Mouse (Mus musculus): ENCODE data around the gene Cyth1. TPM values are rescaled to one million over a fixed set of nuclear protein-coding genes. Genes with fewer than 3 reads are reported as not detected.

Gene Cyth1
- polyA plus RNA-seq, 1 experiment from 2014 or later = 4.7 TPM

GRCm38 (mm10) chr11:118233924-118234323 is 14.5 kb downstream of the Cyth1 start:
- Histone ChIP-seq H3K27ac (no peak overlapping the region), H3K4me2 (no peak overlapping the region), H3K4me1 (peaks cover 42% of the 10 kb centered on the region), H3K9ac (no peak overlapping the region), H3K9me3 (replicated peaks) (no peaks in the 10 kb centered on the region), H3K36me3 (no peaks in the 10 kb centered on the region), H3K27me3 (replicated peaks) (no peaks in the 10 kb centered on the region), H3K4me3 (no peak overlapping the region)
- WGBS (ENCODE audit: insufficient replicate concordance) = 55% methylated on average over 3 of the region's 3 CpGs
- no peak for ATAC-seq

- H3K27me3 ChIP-seq (replicated peaks) = no peaks in the 10 kb centered on the region
- H3K36me3 ChIP-seq = no peaks in the 10 kb centered on the region
- no peak overlapping the region for H3K4me3 ChIP-seq
- no peak overlapping the region for H3K27ac ChIP-seq
- WGBS (ENCODE audit: insufficient replicate concordance) = 29% methylated on average over 7 of the region's 7 CpGs
- 0 out of 2 replicates have a peak overlapping the region, but pooled peaks have one; percentile 2 for H3K4me2 ChIP-seq
- no peak overlapping the region for H3K9ac ChIP-seq
- ATAC-seq = no peak
- H3K4me1 ChIP-seq = peaks cover 46% of the 10 kb centered on the region
- no peaks in the 10 kb centered on the region for H3K9me3 ChIP-seq (replicated peaks)
These were observed 16.0 kb downstream of the Cyth1 start for GRCm38 (mm10) chr11:118232314-118232831.

- H3K9ac ChIP-seq = no peak overlapping the region
- 62% methylated on average over 5 of the region's 5 CpGs for WGBS (ENCODE audit: insufficient replicate concordance)
- ATAC-seq = no peak
- no peaks in the 10 kb centered on the region for H3K9me3 ChIP-seq (replicated peaks)
- H3K27me3 ChIP-seq (replicated peaks) = no peaks in the 10 kb centered on the region
- no peak overlapping the region for H3K4me3 ChIP-seq
- H3K36me3 ChIP-seq = no peaks in the 10 kb centered on the region
- H3K4me1 ChIP-seq = peaks cover 47% of the 10 kb centered on the region
- H3K27ac ChIP-seq = no peak overlapping the region
- no peak overlapping the region for H3K4me2 ChIP-seq
These were observed 18.5 kb downstream of the Cyth1 start for GRCm38 (mm10) chr11:118229941-118230340.

GRCm38 (mm10) chr11:118227650-118228049 is 20.7 kb downstream of the Cyth1 start:
- H3K27ac ChIP-seq = no peak overlapping the region
- ATAC-seq = no peak
- WGBS (ENCODE audit: insufficient replicate concordance) = 23% methylated on average over 7 of the region's 7 CpGs

GRCm38 (mm10) chr11:118226850-118227249 is 21.5 kb downstream of the Cyth1 start:
- no peak for ATAC-seq
- Histone ChIP-seq H3K27me3 (replicated peaks) (no peaks in the 10 kb centered on the region), H3K9ac (no peak overlapping the region), H3K27ac (no peak overlapping the region), H3K4me3 (no peak overlapping the region), H3K9me3 (replicated peaks) (no peaks in the 10 kb centered on the region), H3K4me2 (no peak overlapping the region), H3K36me3 (no peaks in the 10 kb centered on the region), H3K4me1 (peaks cover 39% of the 10 kb centered on the region)
- WGBS (ENCODE audit: insufficient replicate concordance) = 44% methylated on average over 7 of the region's 7 CpGs

More at GRCm38 (mm10) chr11:118227650-118228049, 20.7 kb downstream of the Cyth1 start:
- Histone ChIP-seq H3K4me3 (no peak overlapping the region), H3K36me3 (no peaks in the 10 kb centered on the region), H3K4me1 (peaks cover 42% of the 10 kb centered on the region), H3K4me2 (no peak overlapping the region), H3K9me3 (replicated peaks) (no peaks in the 10 kb centered on the region), H3K27me3 (replicated peaks) (no peaks in the 10 kb centered on the region), H3K9ac (no peak overlapping the region)

GRCm38 (mm10) chr11:118225862-118226261 is 22.5 kb downstream of the Cyth1 start:
- no peak for ATAC-seq
- Histone ChIP-seq H3K9me3 (replicated peaks) (no peaks in the 10 kb centered on the region), H3K27ac (no peak overlapping the region), H3K4me2 (no peak overlapping the region), H3K4me1 (peaks cover 32% of the 10 kb centered on the region), H3K9ac (no peak overlapping the region), H3K4me3 (no peak overlapping the region), H3K36me3 (no peaks in the 10 kb centered on the region), H3K27me3 (replicated peaks) (no peaks in the 10 kb centered on the region)
- 46% methylated on average over 1 of the region's 1 CpGs for WGBS (ENCODE audit: insufficient replicate concordance)

- no peaks in the 10 kb centered on the region for H3K9me3 ChIP-seq (replicated peaks)
These were observed 23.1 kb downstream of the Cyth1 start for GRCm38 (mm10) chr11:118225056-118225836.

GRCm38 (mm10) chr11:118223416-118224067 is 24.9 kb downstream of the Cyth1 start:
- no peak for ATAC-seq
- H3K4me2 ChIP-seq = no peak overlapping the region
- H3K36me3 ChIP-seq = no peaks in the 10 kb centered on the region
- 72% methylated on average over 10 of the region's 10 CpGs for WGBS (ENCODE audit: insufficient replicate concordance)
- no peaks in the 10 kb centered on the region for H3K9me3 ChIP-seq (replicated peaks)
- no peaks in the 10 kb centered on the region for H3K27me3 ChIP-seq (replicated peaks)
- H3K27ac ChIP-seq = no peak overlapping the region
- H3K9ac ChIP-seq = no peak overlapping the region
- H3K4me1 ChIP-seq = peaks cover 32% of the 10 kb centered on the region
- no peak overlapping the region for H3K4me3 ChIP-seq

More at GRCm38 (mm10) chr11:118225056-118225836, 23.1 kb downstream of the Cyth1 start:
- Histone ChIP-seq H3K36me3 (no peaks in the 10 kb centered on the region), H3K4me1 (peaks cover 32% of the 10 kb centered on the region), H3K27ac (no peak overlapping the region), H3K4me2 (no peak overlapping the region), H3K27me3 (replicated peaks) (no peaks in the 10 kb centered on the region), H3K4me3 (no peak overlapping the region), H3K9ac (no peak overlapping the region)
- no peak for ATAC-seq
- WGBS (ENCODE audit: insufficient replicate concordance) = 71% methylated on average over 12 of the region's 12 CpGs

- no peaks in the 10 kb centered on the region for H3K36me3 ChIP-seq
- H3K4me2 ChIP-seq = no peak overlapping the region
- no peak for ATAC-seq
- no peak overlapping the region for H3K9ac ChIP-seq
- H3K4me3 ChIP-seq = no peak overlapping the region
- peaks cover 26% of the 10 kb centered on the region for H3K4me1 ChIP-seq
- H3K27me3 ChIP-seq (replicated peaks) = no peaks in the 10 kb centered on the region
- no peak overlapping the region for H3K27ac ChIP-seq
- H3K9me3 ChIP-seq (replicated peaks) = no peaks in the 10 kb centered on the region
- 79% methylated on average over 5 of the region's 5 CpGs for WGBS (ENCODE audit: insufficient replicate concordance)
These were observed 25.5 kb downstream of the Cyth1 start for GRCm38 (mm10) chr11:118222917-118223316.

- no peaks in the 10 kb centered on the region for H3K36me3 ChIP-seq
- H3K4me1 ChIP-seq = peaks cover 21% of the 10 kb centered on the region
- no peak overlapping the region for H3K4me3 ChIP-seq
- H3K9ac ChIP-seq = no peak overlapping the region
- WGBS (ENCODE audit: insufficient replicate concordance) = 47% methylated on average over 6 of the region's 6 CpGs
- H3K27ac ChIP-seq = no peak overlapping the region
- no peaks in the 10 kb centered on the region for H3K9me3 ChIP-seq (replicated peaks)
- ATAC-seq = no peak
- no peak overlapping the region for H3K4me2 ChIP-seq
- no peaks in the 10 kb centered on the region for H3K27me3 ChIP-seq (replicated peaks)
These were observed 26.0 kb downstream of the Cyth1 start for GRCm38 (mm10) chr11:118222351-118222885.

GRCm38 (mm10) chr11:118220561-118221262 is 27.7 kb downstream of the Cyth1 start:
- H3K4me2 ChIP-seq = no peak overlapping the region
- no peaks in the 10 kb centered on the region for H3K27me3 ChIP-seq (replicated peaks)
- ATAC-seq = no peak
- H3K4me1 ChIP-seq = peaks cover 7% of the 10 kb centered on the region; the same call in 1 of the 2 replicates
- H3K9ac ChIP-seq = no peak overlapping the region
- H3K9me3 ChIP-seq (replicated peaks) = no peaks in the 10 kb centered on the region
- no peaks in the 10 kb centered on the region for H3K36me3 ChIP-seq
- no peak overlapping the region for H3K4me3 ChIP-seq
- no peak overlapping the region for H3K27ac ChIP-seq
- 16% methylated on average over 7 of the region's 7 CpGs for WGBS (ENCODE audit: insufficient replicate concordance)

Measured in liver, embryonic 12.5 days (tissue).